In genomic region chr16:22953069-22953468, GRCm38 (mm10) we compare ENCODE assay signal across 13 mouse cellular contexts. TPM values are rescaled to one million over a fixed set of nuclear protein-coding genes. Genes with fewer than 3 reads are reported as not detected.
DNase-seq lines count a peak whose midpoint lies in the region; ATAC-seq and TF ChIP-seq lines count a peak whose summit lies in the region.
"Had no signal": no experiment of that assay in that cellular context is flagged by ENCODE, and none has a peak within 500 bp of the region (broad histone marks: within the 10 kb centered on the region; RNA-seq: fewer than 3 reads in every experiment).

No protein-coding gene starts in this region.

- H3K27ac ChIP-seq in kidney, postnatal 0 days = no peak overlapping the region

- no peaks in the 10 kb centered on the region for H3K9me3 ChIP-seq in kidney, postnatal 0 days (replicated peaks; ENCODE audit: low read length)

- intact Hi-C loops in gastrocnemius, postnatal 36 days (cut with DNase I) = no loop called here

- H3K4me1 ChIP-seq in kidney, postnatal 0 days (replicated peaks; ENCODE audit: insufficient read depth, low read length) = no peaks in the 10 kb centered on the region

- ATAC-seq in kidney, postnatal 0 days (replicated peaks; ENCODE audit: low FRiP score, low read depth) = no peak

- DNase-seq in embryo, embryonic 10 days (ENCODE audit: low spot score) = peak; percentile 37
- no peak for DNase-seq in embryo, embryonic 9.5 days (ENCODE audit: extremely low spot score)
- peak; percentile 21 for DNase-seq in kidney, postnatal 0 days (ENCODE audit: low spot score)
- DNase-seq in kidney, adult 11 months = no peak
- DNase-seq in A20 (ENCODE audit: low read depth, low spot score) (peak; percentile 28), adipocyte (ENCODE audit: low spot score) (peak; percentile 11)
- DNase-seq in gastrocnemius, postnatal 10 days = no peak
- no peak for DNase-seq in gastrocnemius, postnatal 36 days

- H3K9ac ChIP-seq in kidney, postnatal 0 days (ENCODE audit: low read depth, low read length) = no peak overlapping the region

- H3K36me3 ChIP-seq in kidney, postnatal 0 days (ENCODE audit: insufficient read depth, low read length) = no peaks in the 10 kb centered on the region

- no peaks in the 10 kb centered on the region for H3K27me3 ChIP-seq in kidney, postnatal 0 days (ENCODE audit: insufficient read depth, low read length)

- WGBS in kidney, postnatal 0 days = 31% methylated on average over 4 of the region's 4 CpGs

- no peak overlapping the region for H3K4me2 ChIP-seq in kidney, postnatal 0 days (ENCODE audit: low read length)

- no peak overlapping the region for H3K4me3 ChIP-seq in kidney, postnatal 0 days (replicated peaks; ENCODE audit: low read depth, low read length)

- peak; percentile 59 for TF ChIP-seq CTCF in kidney, postnatal 0 days (IDR thresholded peaks at IDR 0.05; ENCODE audit: low read depth)

RNA-seq across cellular contexts. Expression of gene Hrg, which starts 2.2 kb away (rescaled TPM):
- 0.07 and 0.15 TPM in 2 replicates for polyA plus RNA-seq in kidney, postnatal 0 days (2015; fragmentation: Nextera tagmentation; extraction: Ambion mirVana)
- total RNA-seq in gastrocnemius, postnatal 10 days (2021) = under 1 TPM in 1 of 2 experiments, not detected in 1; 0.34 TPM
- not detected for total RNA-seq in gastrocnemius, postnatal 36 days (2021)
- total RNA-seq: heart, adult 8-10 months; layer of hippocampus, postnatal 10 days; megakaryocyte, adult 5-6 weeks had no signal
- polyA plus RNA-seq: thymus, postnatal 0 days had no signal

RNA-seq across cellular contexts. Expression of gene Fetub, which starts 34.9 kb away (rescaled TPM):
- 0.84 and 1.0 TPM in 2 replicates for polyA plus RNA-seq in kidney, postnatal 0 days (2015; fragmentation: Nextera tagmentation; extraction: Ambion mirVana)
- under 1 TPM in 1 of 2 experiments, not detected in 1; 0.54 TPM for total RNA-seq in gastrocnemius, postnatal 10 days (2021)
- under 1 TPM in 1 of 2 experiments, not detected in 1; 0.18 TPM for total RNA-seq in gastrocnemius, postnatal 36 days (2021)
- total RNA-seq: megakaryocyte, adult 5-6 weeks had no signal
- polyA plus RNA-seq: hindbrain, embryonic 11.5 days had no signal

Comparison
In these comparisons a context has a peak if more than half of its experiments do, and no peak if none do; other contexts are left out.
1. DNase-seq: peak in embryo, embryonic 10 days (single experiment), kidney, postnatal 0 days (single experiment), A20 (single experiment) and adipocyte (single experiment); none in embryo, embryonic 9.5 days (single experiment), kidney, adult 11 months (single experiment), gastrocnemius, postnatal 10 days (single experiment) and gastrocnemius, postnatal 36 days (0 of 2).